Mouse (Mus musculus) spleen, adult 2 months (tissue): ENCODE measurements around the gene Adck2.

Experiments used
- CTCF ChIP-seq: fragments of 200-500 bp; IDR thresholded peaks from 2 replicates; pipeline ENCODE4 v1.5.1; 2011; ENCODE audit warnings: mild to moderate bottlenecking, inconsistent platforms; ENCODE audit not compliant: insufficient read depth, insufficient read length, insufficient replicate concordance; ENCODE audit errors: extremely low read depth
- POLR2A ChIP-seq: fragments of 200-500 bp; IDR thresholded peaks from 2 replicates; pipeline ENCODE4 v1.6.1; 2011; ENCODE audit warnings: low read depth, low read length, inconsistent platforms

DNA sequence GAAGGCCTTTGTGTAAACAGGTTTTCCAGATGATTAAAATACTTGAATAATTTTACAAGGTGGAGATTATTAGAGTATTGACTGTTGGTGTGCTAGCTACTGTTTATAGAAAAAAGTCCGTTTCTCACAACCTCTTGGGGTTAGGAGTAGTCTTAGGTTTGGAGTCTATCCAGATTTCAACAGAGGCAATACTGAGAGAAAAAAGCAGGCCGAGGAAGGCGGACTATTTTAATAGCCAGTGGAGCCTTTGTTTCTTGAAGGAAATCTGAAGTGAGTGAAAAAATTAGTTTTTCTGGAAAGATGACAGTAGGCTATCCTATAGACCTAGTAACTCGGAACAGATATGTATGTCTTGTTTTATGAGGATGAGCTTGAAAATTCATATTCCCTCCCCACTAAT, 17.8 kb downstream of the Adck2 start:
- TF ChIP-seq POLR2A (no peak), CTCF (no peak)
